Mouse (Mus musculus) hindbrain, embryonic 13.5 days (tissue): Measurements from ENCODE around the gene Alg14. TPM values are rescaled to one million over a fixed set of nuclear protein-coding genes. Genes with fewer than 3 reads are reported as not detected.

Source experiments
- ATAC-seq: fragments of 200-750 bp; cut with Nextera tagmentation; 2 replicates; pipeline ENCODE4 v1.8.0; 2017; ENCODE audit warnings: moderate TSS enrichment; ENCODE audit not compliant: low FRiP score
- H3K27ac ChIP-seq: fragments of 300-500 bp; sonication (generic); 2 replicates; pipeline ENCODE4 v1.5.1; 2015; ENCODE audit warnings: inconsistent platforms, mild to moderate bottlenecking, moderate library complexity
- H3K27me3 ChIP-seq: fragments of 300-500 bp; sonication (generic); 2 replicates; pipeline ENCODE4 v1.6.1; 2015; ENCODE audit warnings: mild to moderate bottlenecking, inconsistent platforms
- H3K36me3 ChIP-seq: fragments of 300-500 bp; sonication (generic); 2 replicates; pipeline ENCODE4 v1.6.1; 2015; ENCODE audit warnings: mild to moderate bottlenecking, inconsistent platforms
- H3K4me1 ChIP-seq: fragments of 300-500 bp; sonication (generic); replicated peaks from 2 replicates; pipeline ENCODE4 v1.6.1; 2015; ENCODE audit warnings: inconsistent platforms
- H3K4me2 ChIP-seq: fragments of 300-500 bp; sonication (generic); 2 replicates; pipeline ENCODE4 v1.6.1; 2015; ENCODE audit warnings: inconsistent platforms, mild to moderate bottlenecking, moderate library complexity
- H3K4me3 ChIP-seq: fragments of 300-500 bp; sonication (generic); 2 replicates; pipeline ENCODE4 v1.5.1; 2015; ENCODE audit warnings: mild to moderate bottlenecking, inconsistent platforms
- H3K9ac ChIP-seq: fragments of 300-500 bp; sonication (generic); 2 replicates; pipeline ENCODE4 v1.6.1; 2015; ENCODE audit warnings: mild to moderate bottlenecking, inconsistent platforms
- H3K9me3 ChIP-seq: fragments of 300-500 bp; sonication (generic); 2 replicates; pipeline ENCODE4 v1.6.1; 2016; ENCODE audit warnings: inconsistent platforms
- WGBS: fragments of 180-500 bp; shearing (Covaris S2); methylation state at CpG from one replicate; pipeline ENCODE4 v1.1.7; 2015; 5-methylcytosine and 5-hydroxymethylcytosine counted together
- polyA plus RNA-seq: library from polyadenylated mRNA; unstranded; fragments of >200 nt; fragmentation: Nextera tagmentation; extraction: Ambion mirVana; gene quantifications from 2 replicates; pipeline ENCODE4 v1.2.1, GENCODE M21; 2015

Gene Alg14
- 34.1 and 39.7 TPM in 2 replicates for polyA plus RNA-seq

- Histone ChIP-seq H3K36me3 (no peaks in the 10 kb centered on the region), H3K4me1 (peaks cover 8% of the 10 kb centered on the region), H3K27ac (peak within 1 kb of the TSS; percentile 94), H3K9me3 (no peaks in the 10 kb centered on the region), H3K4me3 (peak within 1 kb of the TSS; percentile 60), H3K9ac (peak within 1 kb of the TSS; percentile 70), H3K27me3 (no peaks in the 10 kb centered on the region), H3K4me2 (peak within 1 kb of the TSS; percentile 60)
- WGBS, result under 1% methylated on average over 42 of the region's 42 CpGs
- peak; percentile 97 for ATAC-seq
Measured at GRCm38 (mm10) chr3:121291560-121292258, at the start of gene Alg14. Gene Alg14, plus strand, starts transcription at chr3:121291773.

DNA sequence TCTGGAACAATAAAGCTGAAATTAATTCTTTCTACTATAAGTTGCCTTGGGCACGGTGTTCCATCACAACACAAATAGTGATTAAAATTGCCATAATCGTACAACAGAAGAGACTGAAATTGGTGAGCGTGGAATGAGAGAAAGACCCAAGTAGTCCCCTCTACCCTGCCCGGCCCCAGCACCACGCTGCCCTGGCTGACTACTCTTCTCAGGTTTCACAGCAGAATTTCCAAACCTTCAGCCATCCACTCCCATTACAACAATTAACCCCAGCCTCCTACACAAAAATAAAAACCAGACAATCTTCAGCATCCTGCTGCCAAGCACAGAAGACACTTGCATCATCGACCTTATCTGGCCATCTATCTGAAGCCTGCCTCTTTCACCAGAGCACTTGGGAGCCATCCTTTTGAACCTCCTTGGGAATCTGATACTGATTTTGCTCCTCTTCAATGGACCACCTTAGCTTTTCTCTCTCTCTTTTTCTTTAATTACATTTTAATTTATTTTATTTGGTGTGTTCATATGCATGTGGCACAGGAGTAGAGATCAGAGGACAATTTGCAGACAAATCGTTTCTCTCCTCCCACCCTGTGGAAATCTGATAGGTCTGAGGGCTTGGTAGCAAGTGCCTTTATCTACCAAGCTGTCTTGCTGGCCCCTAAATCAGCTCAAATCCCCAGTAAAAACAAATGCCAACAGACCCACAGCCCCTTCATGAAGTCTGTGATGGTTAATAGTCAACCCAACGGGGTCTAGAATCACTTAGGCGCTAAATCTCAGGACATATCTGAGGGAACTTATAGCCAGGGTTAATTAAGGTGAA, 49.2 kb upstream of the Alg14 start:
- peaks cover 12% of the 10 kb centered on the region for H3K4me1 ChIP-seq

GRCm38 (mm10) chr3:121242941-121243340, 48.6 kb upstream of the Alg14 start:
- WGBS, result 81% methylated on average over 4 of the region's 4 CpGs
- no peak overlapping the region for H3K4me3 ChIP-seq
- H3K27ac ChIP-seq, result no peak overlapping the region
- no peak overlapping the region for H3K4me2 ChIP-seq
- H3K4me1 ChIP-seq, result peaks cover 12% of the 10 kb centered on the region
- no peak for ATAC-seq
- no peak overlapping the region for H3K9ac ChIP-seq
- no peaks in the 10 kb centered on the region for H3K27me3 ChIP-seq
- no peaks in the 10 kb centered on the region for H3K36me3 ChIP-seq
- no peaks in the 10 kb centered on the region for H3K9me3 ChIP-seq

More for the DNA sequence above, 49.2 kb upstream of the Alg14 start:
- Histone ChIP-seq H3K9ac (no peak overlapping the region), H3K27me3 (no peaks in the 10 kb centered on the region), H3K36me3 (no peaks in the 10 kb centered on the region), H3K9me3 (no peaks in the 10 kb centered on the region), H3K27ac (no peak overlapping the region), H3K4me2 (no peak overlapping the region), H3K4me3 (no peak overlapping the region)
- ATAC-seq, result no peak
- whole genome bisulfite sequencing, result 70% methylated on average over 9 of the region's 9 CpGs

DNA sequence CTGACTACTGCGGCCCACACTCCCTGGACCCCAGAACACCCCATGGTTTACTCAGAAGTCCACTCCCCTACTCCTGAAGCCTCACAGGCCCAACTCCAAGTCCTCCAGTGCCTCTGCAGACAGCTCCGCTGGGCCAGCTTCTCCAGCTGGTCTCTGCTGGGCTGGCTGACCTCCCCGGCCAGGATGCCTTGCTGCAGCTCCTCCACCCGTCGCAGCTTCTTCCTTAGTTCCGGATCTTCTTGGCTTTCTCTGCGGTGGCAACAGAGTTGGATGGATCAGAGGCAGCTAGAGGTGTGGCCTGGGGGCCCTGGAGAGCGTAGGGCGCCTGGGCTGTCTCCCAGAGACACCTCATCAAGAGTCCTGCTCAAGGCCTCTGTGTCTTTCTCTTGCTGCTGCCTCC, 41.5 kb upstream of the Alg14 start:
- no peak overlapping the region for H3K4me3 ChIP-seq
- H3K4me2 ChIP-seq, result no peak overlapping the region
- no peaks in the 10 kb centered on the region for H3K36me3 ChIP-seq
- WGBS, result 91% methylated on average over 9 of the region's 9 CpGs
- H3K9ac ChIP-seq, result no peak overlapping the region
- H3K27ac ChIP-seq, result no peak overlapping the region
- no peaks in the 10 kb centered on the region for H3K27me3 ChIP-seq
- H3K4me1 ChIP-seq, result peaks cover 14% of the 10 kb centered on the region
- ATAC-seq, result no peak
- H3K9me3 ChIP-seq, result no peaks in the 10 kb centered on the region

DNA sequence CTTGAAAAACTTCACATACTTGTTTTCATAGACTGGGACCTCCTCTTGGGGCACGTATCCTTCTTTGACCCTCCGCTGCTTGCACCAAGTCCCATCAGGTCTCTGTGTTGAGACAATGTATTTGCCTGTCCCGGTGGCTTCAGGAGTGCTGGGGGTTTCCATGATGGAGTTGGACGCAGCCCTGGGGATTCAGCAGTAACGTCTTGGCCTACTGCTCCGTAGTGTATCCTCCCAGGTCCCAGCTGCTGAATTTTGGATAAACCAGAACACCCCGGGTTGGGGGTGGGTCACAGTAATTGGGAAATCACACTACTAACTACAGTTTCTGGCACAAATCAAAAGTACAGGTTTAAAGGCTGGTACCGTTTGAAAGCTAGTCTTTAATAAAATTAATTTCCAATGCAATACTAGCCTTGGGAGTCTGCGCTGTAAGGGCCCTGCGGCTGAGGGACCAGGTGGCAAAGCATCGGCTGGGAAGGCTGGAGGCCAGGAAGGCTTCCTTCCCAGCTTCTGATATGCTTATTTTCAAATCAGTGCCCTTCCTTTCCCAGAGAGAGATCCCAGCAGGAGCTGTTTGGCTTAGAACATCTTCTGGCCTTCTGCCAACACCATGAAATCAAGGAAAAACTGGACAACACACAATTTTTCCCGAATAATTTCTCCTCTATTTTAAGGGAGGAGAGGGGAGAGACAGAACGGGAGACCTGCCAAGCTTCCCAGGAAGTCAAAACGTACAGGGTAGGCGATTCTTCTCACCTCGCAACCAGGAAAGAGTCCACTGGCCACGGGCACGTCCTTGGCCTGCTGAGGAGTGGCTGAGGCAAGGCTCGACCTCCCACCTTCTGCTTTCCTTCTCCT, 40.8 kb upstream of the Alg14 start:
- Histone ChIP-seq H3K4me3 (no peak overlapping the region), H3K4me1 (peaks cover 14% of the 10 kb centered on the region), H3K27ac (no peak overlapping the region), H3K9ac (no peak overlapping the region), H3K27me3 (no peaks in the 10 kb centered on the region), H3K4me2 (no peak overlapping the region), H3K36me3 (no peaks in the 10 kb centered on the region), H3K9me3 (no peaks in the 10 kb centered on the region)
- 65% methylated on average over 19 of the region's 19 CpGs for WGBS
- 0 out of 2 replicates have a peak, but pooled peaks have one; percentile 28 for ATAC-seq

DNA sequence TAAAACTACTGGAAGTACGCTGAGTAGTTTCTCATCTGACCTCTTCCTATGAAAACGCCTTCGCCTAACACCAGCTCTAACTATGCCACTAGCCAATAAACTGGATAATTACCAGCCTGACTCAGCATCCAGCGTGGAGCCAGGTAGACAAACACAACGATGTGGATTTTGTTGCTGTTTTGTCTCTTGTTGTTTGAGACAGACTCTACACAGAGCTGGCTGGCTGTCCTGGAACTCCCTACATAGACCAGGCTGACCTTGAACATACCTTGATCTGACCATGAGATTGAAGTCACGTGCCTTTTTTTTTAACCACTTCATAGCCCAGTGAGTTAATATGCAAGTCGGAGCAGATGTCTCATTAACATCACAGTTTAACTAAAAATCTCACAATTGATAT, 36.1 kb upstream of the Alg14 start:
- ATAC-seq, result no peak

DNA sequence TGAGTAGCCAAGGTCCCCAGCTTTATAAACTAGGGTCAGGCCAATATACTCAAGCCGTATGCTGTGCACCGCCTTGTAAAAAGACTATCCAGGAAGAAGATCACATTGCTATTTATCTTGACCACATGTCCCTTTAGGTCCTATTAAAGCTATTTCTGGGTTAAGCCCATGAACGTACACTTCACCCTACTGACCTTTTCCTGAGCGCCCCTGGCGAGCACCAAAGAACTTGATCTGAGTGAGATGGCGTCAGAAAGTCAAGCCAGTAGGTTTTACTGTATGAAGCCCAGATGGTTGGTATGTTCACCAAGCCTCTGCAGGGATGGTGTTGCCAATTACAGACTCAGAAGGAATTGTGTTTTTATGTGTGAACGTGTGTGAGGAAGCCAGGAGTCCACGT, 35.4 kb upstream of the Alg14 start:
- ATAC-seq, result no peak
- H3K4me1 ChIP-seq, result peaks cover 3% of the 10 kb centered on the region
- 88% methylated on average over 8 of the region's 8 CpGs for WGBS

More for the DNA sequence above, 36.1 kb upstream of the Alg14 start:
- peaks cover 22% of the 10 kb centered on the region for H3K27me3 ChIP-seq
- 92% methylated on average over 7 of the region's 7 CpGs for WGBS
- no peak overlapping the region for H3K27ac ChIP-seq
- H3K4me1 ChIP-seq, result peaks cover 9% of the 10 kb centered on the region
- H3K36me3 ChIP-seq, result no peaks in the 10 kb centered on the region
- no peak overlapping the region for H3K9ac ChIP-seq
- H3K4me2 ChIP-seq, result no peak overlapping the region
- no peaks in the 10 kb centered on the region for H3K9me3 ChIP-seq
- no peak overlapping the region for H3K4me3 ChIP-seq

DNA sequence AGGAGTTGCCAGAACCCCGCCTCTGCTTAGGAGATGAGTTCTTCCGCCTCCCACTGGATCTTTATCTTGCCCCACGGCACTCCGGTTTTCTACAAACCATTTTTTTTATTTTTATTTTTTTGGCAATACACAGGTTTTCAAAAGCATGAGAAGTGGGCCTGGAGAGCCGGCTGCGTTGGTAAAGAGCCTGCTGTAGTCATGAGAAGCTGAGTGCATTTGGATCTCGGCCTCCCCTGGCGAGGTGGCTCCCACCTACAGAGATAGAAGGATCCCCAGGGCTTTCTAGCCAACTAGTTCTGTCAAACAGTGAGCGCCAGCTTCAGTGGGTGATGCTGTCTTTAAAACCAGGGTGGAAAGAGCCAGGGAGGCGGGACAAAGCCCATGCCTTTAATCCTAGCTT, 34.2 kb upstream of the Alg14 start:
- H3K9me3 ChIP-seq, result no peaks in the 10 kb centered on the region
- peaks cover 40% of the 10 kb centered on the region for H3K27me3 ChIP-seq
- H3K4me3 ChIP-seq, result no peak overlapping the region
- peaks cover 6% of the 10 kb centered on the region; the same call in 1 of the 2 replicates for H3K4me1 ChIP-seq
- H3K36me3 ChIP-seq, result no peaks in the 10 kb centered on the region
- WGBS, result 82% methylated on average over 10 of the region's 10 CpGs
- H3K27ac ChIP-seq, result no peak overlapping the region
- no peak for ATAC-seq
- H3K4me2 ChIP-seq, result no peak overlapping the region
- no peak overlapping the region for H3K9ac ChIP-seq

More for the DNA sequence above, 35.4 kb upstream of the Alg14 start:
- H3K27me3 ChIP-seq, result peaks cover 29% of the 10 kb centered on the region
- no peaks in the 10 kb centered on the region for H3K36me3 ChIP-seq
- H3K27ac ChIP-seq, result no peak overlapping the region
- no peaks in the 10 kb centered on the region for H3K9me3 ChIP-seq
- H3K4me3 ChIP-seq, result no peak overlapping the region
- H3K9ac ChIP-seq, result no peak overlapping the region
- H3K4me2 ChIP-seq, result no peak overlapping the region

DNA sequence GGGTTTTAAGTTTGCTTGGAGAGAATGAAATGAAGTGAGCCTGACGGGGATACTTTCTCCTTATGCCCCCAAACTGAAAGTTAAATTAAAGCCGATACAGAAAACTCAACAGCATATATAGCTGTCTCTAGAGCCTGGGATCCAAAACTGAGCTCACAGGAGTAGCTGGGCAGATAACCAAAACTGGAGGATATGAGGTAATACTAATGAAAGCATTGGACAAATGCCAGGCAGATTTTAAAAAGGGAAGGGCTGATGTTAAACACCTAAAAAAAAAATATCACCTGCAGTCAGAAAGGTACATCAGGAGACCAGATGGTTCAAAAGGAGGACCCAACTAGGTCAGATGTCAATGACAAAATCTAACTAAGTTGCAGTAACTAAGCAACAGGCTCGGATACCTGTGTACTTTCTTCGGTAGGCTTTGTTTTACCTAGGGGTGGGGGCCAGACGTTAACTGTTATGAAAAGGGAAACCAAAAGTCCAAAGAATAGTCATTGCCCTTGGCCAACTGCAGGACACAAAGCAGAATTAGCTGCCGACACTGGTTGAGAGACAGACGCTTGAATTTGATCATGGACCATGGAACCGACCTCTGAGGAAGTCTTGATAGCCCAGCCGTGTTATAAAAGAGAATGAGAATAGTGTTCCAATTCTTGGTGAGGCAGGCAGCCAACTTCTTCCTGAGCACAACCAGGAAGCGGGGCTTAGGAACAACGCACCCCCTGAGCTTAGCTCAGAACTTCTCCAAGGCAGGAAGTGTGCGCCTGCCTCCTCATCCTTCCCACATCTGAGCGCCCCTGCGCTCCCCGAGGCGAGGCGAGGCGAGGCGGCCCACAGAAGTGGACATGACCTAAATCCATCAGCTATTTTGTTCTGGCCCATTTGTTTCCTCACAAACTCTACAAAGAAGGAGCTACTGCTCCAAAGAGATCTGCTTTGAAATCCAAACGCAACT, 32.8 kb upstream of the Alg14 start:
- Histone ChIP-seq H3K4me3 (no peak overlapping the region), H3K27me3 (peaks cover 46% of the 10 kb centered on the region), H3K4me1 (peaks cover 9% of the 10 kb centered on the region), H3K9me3 (no peaks in the 10 kb centered on the region), H3K9ac (no peak overlapping the region), H3K36me3 (no peaks in the 10 kb centered on the region), H3K4me2 (no peak overlapping the region), H3K27ac (no peak overlapping the region)
- 87% methylated on average over 20 of the region's 20 CpGs for WGBS
- ATAC-seq, result no peak

DNA sequence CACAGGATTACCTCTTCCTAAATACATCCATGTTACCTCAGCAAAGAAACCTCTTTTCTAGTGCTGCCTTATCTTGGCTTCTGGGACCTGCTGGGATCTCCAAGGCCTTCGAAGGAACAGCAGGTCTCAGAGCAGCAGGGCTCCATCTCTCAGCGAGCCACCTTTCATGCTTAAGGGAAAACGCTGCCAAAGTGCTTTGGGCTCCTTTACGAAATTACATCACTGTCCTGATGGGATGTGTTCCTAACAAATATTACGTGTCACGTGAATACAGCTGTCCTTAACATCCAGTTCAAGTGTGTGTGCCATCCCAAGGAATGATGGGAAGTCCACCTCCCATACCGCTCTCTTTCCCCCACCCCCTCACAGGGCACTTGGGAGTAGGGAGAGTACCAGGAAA, 31.5 kb upstream of the Alg14 start:
- H3K27me3 ChIP-seq, result peaks cover 58% of the 10 kb centered on the region
- H3K27ac ChIP-seq, result no peak overlapping the region

DNA sequence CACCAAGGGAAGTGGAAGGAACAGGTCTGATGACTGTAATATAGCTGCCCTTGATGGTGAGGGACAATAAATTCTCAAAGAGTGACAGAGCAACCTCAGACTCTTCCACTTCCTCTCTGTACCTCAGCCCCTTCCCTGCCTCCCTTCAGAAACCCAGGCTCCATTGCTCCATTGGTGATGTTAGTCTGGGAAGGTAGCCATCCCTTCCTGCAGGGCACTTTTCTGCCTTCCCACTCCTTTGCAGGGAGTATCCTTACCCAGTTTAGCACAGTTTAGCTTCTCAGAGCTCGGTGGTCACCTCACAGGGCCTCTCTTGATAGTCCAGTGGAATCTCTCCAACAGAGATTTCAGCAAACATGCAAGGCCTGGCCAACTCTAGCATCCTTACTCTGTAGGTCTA, 30.7 kb upstream of the Alg14 start:
- ATAC-seq, result no peak
- peaks cover 9% of the 10 kb centered on the region for H3K4me1 ChIP-seq
- no peaks in the 10 kb centered on the region for H3K9me3 ChIP-seq
- no peak overlapping the region for H3K27ac ChIP-seq
- H3K27me3 ChIP-seq, result peaks cover 59% of the 10 kb centered on the region
- H3K36me3 ChIP-seq, result no peaks in the 10 kb centered on the region
- 63% methylated on average over 1 of the region's 1 CpGs for WGBS
- no peak overlapping the region for H3K4me3 ChIP-seq
- no peak overlapping the region for H3K9ac ChIP-seq
- no peak overlapping the region for H3K4me2 ChIP-seq

More for the DNA sequence above, 31.5 kb upstream of the Alg14 start:
- Histone ChIP-seq H3K4me3 (no peak overlapping the region), H3K4me2 (no peak overlapping the region), H3K9me3 (no peaks in the 10 kb centered on the region), H3K9ac (no peak overlapping the region), H3K4me1 (peaks cover 9% of the 10 kb centered on the region), H3K36me3 (no peaks in the 10 kb centered on the region)
- 70% methylated on average over 7 of the region's 7 CpGs for WGBS
- ATAC-seq, result no peak
